Mouse (Mus musculus) hindbrain, postnatal 0 days (tissue): ENCODE measurements around the gene Rsc1a1. TPM values are rescaled to one million over a fixed set of nuclear protein-coding genes. Genes with fewer than 3 reads are reported as not detected.

Experiments
- ATAC-seq: fragments of 200-750 bp; cut with Nextera tagmentation; 2 replicates; pipeline ENCODE4 v1.8.0; 2017; ENCODE audit warnings: mild to moderate bottlenecking, moderate TSS enrichment, moderate library complexity
- DNase-seq: peaks from one replicate; pipeline ENCODE4 v3.0.0-alpha.2; 2015; ENCODE audit warnings: low spot score
- H3K27ac ChIP-seq: fragments of 300-500 bp; sonication (generic); 2 replicates; pipeline ENCODE4 v1.5.1; 2014; ENCODE audit warnings: mild to moderate bottlenecking
- H3K27me3 ChIP-seq: fragments of 300-500 bp; sonication (generic); 2 replicates; pipeline ENCODE4 v1.6.1; 2014; ENCODE audit warnings: low read length, mixed read lengths; ENCODE audit not compliant: insufficient read depth
- H3K36me3 ChIP-seq: fragments of 300-500 bp; sonication (generic); 2 replicates; pipeline ENCODE4 v1.6.1; 2014; ENCODE audit warnings: low read length, mixed read lengths; ENCODE audit not compliant: insufficient read depth
- H3K4me1 ChIP-seq: fragments of 300-500 bp; sonication (generic); 2 replicates; pipeline ENCODE4 v1.6.1; 2014; ENCODE audit warnings: antibody characterized with exemption, low read length, mixed read lengths; ENCODE audit not compliant: insufficient read depth
- H3K4me2 ChIP-seq: fragments of 300-500 bp; sonication (generic); 2 replicates; pipeline ENCODE4 v1.6.1; 2014; ENCODE audit warnings: low read depth, mild to moderate bottlenecking, low read length, moderate library complexity, mixed read lengths
- H3K4me3 ChIP-seq: fragments of 300-500 bp; sonication (generic); 2 replicates; pipeline ENCODE4 v1.5.1; 2014; ENCODE audit warnings: low read length
- H3K9ac ChIP-seq: fragments of 300-500 bp; sonication (generic); replicated peaks from 2 replicates; pipeline ENCODE4 v1.6.1; 2014; ENCODE audit warnings: mild to moderate bottlenecking, low read length, moderate library complexity, mixed read lengths
- H3K9me3 ChIP-seq: fragments of 300-500 bp; sonication (generic); 2 replicates; pipeline ENCODE4 v1.6.1; 2016; ENCODE audit warnings: low read length, mixed read lengths
- CTCF ChIP-seq: IDR thresholded peaks from 2 replicates; pipeline ENCODE4 v1.5.1; 2016; ENCODE audit warnings: antibody characterized with exemption, control low read depth, low read depth
- WGBS: fragments of 180-500 bp; shearing (Covaris S2); extraction: QIAGEN DNeasy Blood & Tissue Kit; methylation state at CpG from one replicate; pipeline ENCODE4 v1.1.7; 2014; 5-methylcytosine and 5-hydroxymethylcytosine counted together
- polyA plus RNA-seq: library from polyadenylated mRNA; unstranded; fragments of >200 nt; fragmentation: Nextera tagmentation; extraction: Ambion mirVana; gene quantifications from 2 replicates; pipeline ENCODE4 v1.2.1, GENCODE M21; 2015
- total RNA-seq: library from RNA; depleted of rRNA; stranded (reverse); fragments of >200 nt; gene quantifications from 2 replicates; pipeline ENCODE4 v1.2.3, GENCODE M21; 2014

Rsc1a1 gene
- total and polyA plus RNA-seq, 2 experiments from 2014 or later = 13.6 TPM; not detected in 1

- DNase-seq (no peak), ATAC-seq (no peak)
- peaks cover 7% of the 10 kb centered on the region; the same call in 1 of the 2 replicates for H3K36me3 ChIP-seq
- WGBS = 60% methylated on average over 8 of the region's 8 CpGs
- peak within 1 kb of the TSS; percentile 83 for H3K4me3 ChIP-seq
- H3K9ac ChIP-seq = peak within 1 kb of the TSS; percentile 96
- no peaks in the 10 kb centered on the region for H3K27me3 ChIP-seq
- no peaks in the 10 kb centered on the region for H3K9me3 ChIP-seq
- peak within 1 kb of the TSS; percentile 91 for H3K4me2 ChIP-seq
- H3K27ac ChIP-seq = peak within 1 kb of the TSS; percentile 92
- no peak for TF ChIP-seq CTCF
- H3K4me1 ChIP-seq = peaks cover 6% of the 10 kb centered on the region; the same call in 1 of the 2 replicates
These were observed 20.6 kb downstream of the Rsc1a1 start, which contains the start of gene Plekhm2 for GRCm38 (mm10) chr4:141664799-141665198. TSS of gene Plekhm2 (minus strand) at chr4:141664899.

GRCm38 (mm10) chr4:141664011-141664745, 21.2 kb downstream of the Rsc1a1 start:
- Histone ChIP-seq H3K36me3 (peaks cover 7% of the 10 kb centered on the region; the same call in 1 of the 2 replicates), H3K4me1 (peaks cover 6% of the 10 kb centered on the region; the same call in 1 of the 2 replicates), H3K27ac (peak overlapping the region; percentile 92), H3K9me3 (no peaks in the 10 kb centered on the region), H3K4me3 (peak overlapping the region; percentile 83), H3K27me3 (no peaks in the 10 kb centered on the region), H3K4me2 (peak overlapping the region; percentile 91), H3K9ac (peak overlapping the region; percentile 96)
- ATAC-seq (peak; percentile 77), DNase-seq (peak; percentile 83)
- TF ChIP-seq CTCF = no peak
- 1% methylated on average over 53 of the region's 60 CpGs for WGBS

GRCm38 (mm10) chr4:141663122-141663931, 22.1 kb downstream of the Rsc1a1 start:
- peak overlapping the region; percentile 91 for H3K4me2 ChIP-seq
- peak overlapping the region; percentile 83 for H3K4me3 ChIP-seq
- peaks cover 7% of the 10 kb centered on the region; the same call in 1 of the 2 replicates for H3K36me3 ChIP-seq
- H3K9me3 ChIP-seq = no peaks in the 10 kb centered on the region
- TF ChIP-seq CTCF = no peak
- peaks cover 6% of the 10 kb centered on the region; the same call in 1 of the 2 replicates for H3K4me1 ChIP-seq
- H3K27ac ChIP-seq = peak overlapping the region; percentile 92
- WGBS = 4% methylated on average over 43 of the region's 47 CpGs
- ATAC-seq = peak; percentile 31
- H3K9ac ChIP-seq = peak overlapping the region; percentile 96
- peak; percentile 29 for DNase-seq
- H3K27me3 ChIP-seq = no peaks in the 10 kb centered on the region

- H3K4me3 ChIP-seq = no peak overlapping the region
- no peak for TF ChIP-seq CTCF
- H3K27me3 ChIP-seq = no peaks in the 10 kb centered on the region
- H3K36me3 ChIP-seq = peaks cover 7% of the 10 kb centered on the region; the same call in 1 of the 2 replicates
- no peaks in the 10 kb centered on the region for H3K9me3 ChIP-seq
- WGBS = 73% methylated on average over 11 of the region's 11 CpGs
- no peak overlapping the region for H3K27ac ChIP-seq
- H3K4me1 ChIP-seq = peaks cover 6% of the 10 kb centered on the region; the same call in 1 of the 2 replicates
- H3K9ac ChIP-seq = no peak overlapping the region
- DNase-seq (no peak), ATAC-seq (no peak)
- H3K4me2 ChIP-seq = no peak overlapping the region
These were observed 24.5 kb downstream of the Rsc1a1 start for GRCm38 (mm10) chr4:141660884-141661283.

DNA sequence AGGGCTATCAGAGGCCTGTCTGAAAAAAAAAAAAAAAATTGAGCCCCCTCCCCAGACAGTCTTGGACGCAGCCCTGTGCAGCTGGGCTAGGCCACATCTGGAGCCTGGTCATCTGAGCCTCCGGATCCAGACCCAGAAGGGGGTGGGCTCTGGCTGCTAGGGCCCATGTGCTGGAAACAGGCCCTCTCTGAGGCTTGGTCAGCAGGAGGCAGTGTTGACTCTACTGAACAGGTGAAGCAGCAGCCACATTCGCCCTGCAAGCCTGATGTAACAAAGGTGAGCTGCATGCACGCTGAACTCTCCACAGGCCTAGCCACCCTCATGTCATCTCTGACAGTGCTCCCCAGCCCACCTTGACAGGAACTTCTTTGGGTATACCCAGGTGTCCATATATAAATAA, 25.7 kb downstream of the Rsc1a1 start:
- DNase-seq = no peak
- no peak for ATAC-seq
- Histone ChIP-seq H3K4me2 (no peak overlapping the region), H3K36me3 (peaks cover 7% of the 10 kb centered on the region; the same call in 1 of the 2 replicates), H3K9me3 (no peaks in the 10 kb centered on the region), H3K27ac (no peak overlapping the region), H3K9ac (no peak overlapping the region), H3K4me3 (no peak overlapping the region), H3K27me3 (no peaks in the 10 kb centered on the region), H3K4me1 (peaks cover 2% of the 10 kb centered on the region; the same call in 1 of the 2 replicates)
- TF ChIP-seq CTCF = peak; percentile 36
- 67% methylated on average over 4 of the region's 4 CpGs for WGBS

DNA sequence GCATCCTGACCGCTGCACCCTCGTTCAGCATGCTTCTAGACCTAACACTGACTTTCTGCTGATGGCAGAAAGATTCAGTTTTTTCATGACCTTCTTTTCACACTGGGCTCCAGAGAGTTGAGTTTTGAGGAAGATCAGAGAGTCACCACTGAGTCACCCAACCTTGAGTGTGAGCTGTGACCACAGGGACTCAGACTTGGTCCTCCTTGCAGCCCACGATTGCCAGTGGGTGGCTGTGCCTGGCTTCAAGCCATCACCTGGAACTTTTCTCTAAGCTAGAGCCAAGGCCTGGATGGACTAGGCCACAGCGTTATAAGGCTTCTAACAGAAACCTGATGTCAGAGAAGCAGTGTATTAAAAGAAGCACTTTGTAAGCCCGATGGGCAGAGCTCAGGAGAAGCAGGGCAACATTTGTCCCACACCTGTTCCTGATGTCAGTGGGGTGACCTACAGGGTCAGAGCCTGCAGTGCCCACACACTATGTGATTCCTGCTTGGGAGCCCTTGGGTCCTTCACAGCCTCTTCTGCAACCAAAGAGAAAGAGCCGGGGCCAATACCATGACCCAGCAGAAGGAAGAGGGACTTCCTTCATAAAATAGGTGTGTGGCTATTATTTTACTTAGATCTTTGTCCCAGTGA, 26.4 kb downstream of the Rsc1a1 start:
- no peak for TF ChIP-seq CTCF
- Histone ChIP-seq H3K9ac (no peak overlapping the region), H3K4me2 (no peak overlapping the region), H3K36me3 (peaks cover 7% of the 10 kb centered on the region; the same call in 1 of the 2 replicates), H3K4me3 (no peak overlapping the region), H3K27me3 (no peaks in the 10 kb centered on the region), H3K4me1 (peaks cover 5% of the 10 kb centered on the region; the same call in 1 of the 2 replicates), H3K9me3 (no peaks in the 10 kb centered on the region), H3K27ac (no peak overlapping the region)
- DNase-seq (no peak), ATAC-seq (no peak)
- WGBS = 85% methylated on average over 6 of the region's 6 CpGs
